Mouse (Mus musculus) midbrain, embryonic 10.5 days (tissue): ENCODE results near the gene Sowaha. TPM values are rescaled to one million over a fixed set of nuclear protein-coding genes. Genes with fewer than 3 reads are reported as not detected.

ENCODE experiments used
- DNase-seq: peaks from one replicate; pipeline ENCODE4 v3.0.0-alpha.2; 2017; ENCODE audit warnings: low spot score
- H3K27ac ChIP-seq: fragments of 300-500 bp; sonication (generic); replicated peaks from 2 replicates; pipeline ENCODE4 v1.5.1; 2016; ENCODE audit warnings: mild to moderate bottlenecking
- H3K27me3 ChIP-seq: fragments of 300-500 bp; sonication (generic); 2 replicates; pipeline ENCODE4 v1.6.1; 2016; ENCODE audit warnings: low read depth, mild to moderate bottlenecking; ENCODE audit not compliant: poor library complexity, severe bottlenecking
- H3K36me3 ChIP-seq: fragments of 300-500 bp; sonication (generic); 2 replicates; pipeline ENCODE4 v1.6.1; 2016; ENCODE audit warnings: mild to moderate bottlenecking, moderate library complexity
- H3K4me1 ChIP-seq: fragments of 300-500 bp; sonication (generic); 2 replicates; pipeline ENCODE4 v1.6.1; 2016
- H3K4me3 ChIP-seq: fragments of 300-500 bp; sonication (generic); 2 replicates; pipeline ENCODE4 v1.5.1; 2016; ENCODE audit warnings: mild to moderate bottlenecking, moderate library complexity
- H3K9me3 ChIP-seq: fragments of 300-500 bp; sonication (generic); replicated peaks from 2 replicates; pipeline ENCODE4 v1.6.1; 2016; ENCODE audit warnings: mild to moderate bottlenecking
- WGBS: fragments of 180-500 bp; shearing (Covaris S2); methylation state at CpG from one replicate; pipeline ENCODE4 v1.1.7; 2016; 5-methylcytosine and 5-hydroxymethylcytosine counted together
- polyA plus RNA-seq: library from polyadenylated mRNA; unstranded; fragments of >200 nt; fragmentation: Nextera tagmentation; extraction: Ambion mirVana; gene quantifications from 2 replicates; pipeline ENCODE4 v1.2.1, GENCODE M21; 2016

Sowaha gene
- 0.19 and 0.26 TPM in 2 replicates for polyA plus RNA-seq

DNA sequence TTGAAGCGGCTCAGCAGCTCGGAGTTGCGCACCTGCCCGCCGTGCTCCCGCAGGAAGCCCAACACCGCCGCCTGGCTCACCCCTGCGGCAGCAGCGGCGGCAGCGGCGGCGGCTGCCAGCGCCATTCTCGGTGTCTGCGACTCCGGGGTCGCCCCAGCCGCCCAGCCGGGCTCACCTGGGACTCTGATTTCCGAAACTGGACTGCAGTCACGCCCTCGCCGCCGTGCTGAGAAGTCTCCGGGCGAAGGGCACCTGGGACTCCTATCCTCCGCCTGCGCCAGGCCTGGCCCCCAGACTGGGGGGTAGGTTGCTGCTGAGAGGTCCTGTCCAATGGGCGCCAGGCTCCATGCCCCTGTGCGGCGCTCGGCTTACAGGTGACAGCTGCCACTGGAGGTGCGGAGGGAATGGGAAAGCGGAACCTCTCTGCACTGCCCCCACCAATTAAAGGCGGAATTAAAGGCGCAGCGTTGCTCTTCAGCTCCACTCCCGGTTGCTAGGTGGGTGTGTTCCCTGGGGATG is at the start of gene Sowaha, which contains the start of gene Gm9945:
Gene Sowaha, minus strand, starts transcription at position 492 of the 519 bp plus-strand sequence.
Gene Gm9945, plus strand, starts transcription at position 384 of the 519 bp plus-strand sequence.
- H3K27ac ChIP-seq, result peak within 1 kb of the TSS; percentile 49; the same call in 1 of the 2 replicates
- WGBS, result 6% methylated on average over 39 of the region's 40 CpGs
- no peaks in the 10 kb centered on the region for H3K36me3 ChIP-seq
- peaks cover 35% of the 10 kb centered on the region for H3K4me1 ChIP-seq
- DNase-seq, result no peak
- peaks cover 12% of the 10 kb centered on the region for H3K9me3 ChIP-seq
- peak within 1 kb of the TSS; percentile 53 for H3K4me3 ChIP-seq
- peaks cover 96% of the 10 kb centered on the region for H3K27me3 ChIP-seq

DNA sequence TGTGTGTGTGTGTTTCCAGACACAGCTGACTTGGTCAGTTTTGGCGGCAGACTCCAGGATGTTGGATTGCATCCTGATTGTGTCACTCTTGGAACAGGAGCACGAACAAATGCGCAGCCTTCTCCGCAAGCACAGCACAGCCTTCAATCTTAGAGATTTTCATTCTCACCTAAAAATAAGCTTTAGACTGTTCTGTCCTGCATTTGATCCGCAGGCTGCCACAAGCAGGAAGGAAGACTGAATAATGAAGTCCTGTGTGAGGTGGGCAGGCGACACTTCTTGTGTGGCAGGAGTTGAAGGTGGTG is 49.1 kb upstream of the Sowaha start:
- Histone ChIP-seq H3K27ac (no peak overlapping the region), H3K36me3 (peaks cover 13% of the 10 kb centered on the region), H3K9me3 (no peaks in the 10 kb centered on the region), H3K4me1 (peaks cover 43% of the 10 kb centered on the region), H3K27me3 (no peaks in the 10 kb centered on the region), H3K4me3 (no peak overlapping the region)
- 78% methylated on average over 6 of the region's 6 CpGs for WGBS
- no peak for DNase-seq

DNA sequence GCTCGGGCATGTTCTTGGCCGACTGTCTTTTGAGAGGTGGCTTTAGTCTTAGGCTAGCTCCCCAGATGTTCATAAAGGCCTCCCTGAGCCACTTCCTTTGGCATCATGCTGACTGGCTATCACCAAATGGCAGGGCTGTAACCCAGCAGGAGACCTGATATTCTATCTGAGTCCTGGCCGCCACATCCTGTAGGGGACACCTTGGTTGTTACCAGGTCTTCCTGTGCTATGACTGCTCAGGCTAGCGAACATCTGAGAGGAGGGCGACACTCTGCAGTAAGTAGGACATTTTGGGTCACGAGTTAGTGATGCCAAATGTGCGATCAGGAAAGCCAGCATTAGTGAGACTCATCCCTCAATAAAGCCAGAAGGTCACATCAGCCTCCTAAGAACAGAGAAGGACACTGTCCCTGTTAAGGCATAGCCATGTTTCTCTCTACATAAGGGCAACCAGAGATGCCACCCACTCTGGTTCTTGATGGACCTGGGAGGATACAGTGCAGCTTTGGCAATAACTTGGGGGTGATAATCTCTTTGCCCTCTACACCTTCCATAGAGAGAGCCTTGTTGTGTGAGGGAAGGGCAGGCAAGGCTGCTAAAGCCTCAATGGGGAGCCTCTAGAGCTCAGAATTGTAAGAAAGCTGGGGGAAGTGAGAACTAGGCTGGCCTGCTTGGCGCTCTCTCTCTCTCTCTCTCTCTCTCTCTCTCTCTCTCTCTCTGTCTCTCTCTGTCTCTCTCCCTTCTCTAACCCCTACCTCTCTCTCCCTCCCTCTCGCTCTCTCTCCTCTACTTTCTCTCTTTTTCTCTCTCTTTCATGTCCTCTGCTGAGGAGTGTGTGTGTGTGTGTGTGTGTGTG is 48.6 kb upstream of the Sowaha start:
- Histone ChIP-seq H3K36me3 (peaks cover 7% of the 10 kb centered on the region), H3K4me3 (no peak overlapping the region), H3K4me1 (peaks cover 49% of the 10 kb centered on the region), H3K27me3 (no peaks in the 10 kb centered on the region), H3K27ac (0 out of 2 replicates have a peak overlapping the region, but pooled peaks have one; percentile 6), H3K9me3 (no peaks in the 10 kb centered on the region)
- DNase-seq, result no peak
- WGBS, result 76% methylated on average over 9 of the region's 9 CpGs

DNA sequence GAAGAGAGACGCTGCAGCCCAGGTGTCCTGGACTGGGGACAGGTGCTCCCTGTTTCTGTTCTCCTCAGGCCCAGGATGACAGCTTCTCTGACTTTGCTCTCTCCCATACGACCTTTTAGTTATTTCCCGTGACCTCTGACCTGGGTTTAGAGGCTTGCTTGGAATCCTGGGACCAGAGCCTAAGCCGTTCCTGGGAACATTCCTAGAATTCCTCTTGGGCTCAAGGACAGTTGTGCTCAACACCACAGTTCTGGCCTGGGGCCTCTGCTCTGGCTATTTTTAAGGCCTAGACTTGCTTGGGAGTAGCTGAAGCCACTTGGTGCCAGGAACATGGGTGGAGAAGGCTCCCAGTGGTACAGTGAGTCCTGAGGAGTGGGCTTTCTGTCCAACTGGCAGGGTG is 45.4 kb upstream of the Sowaha start:
- WGBS, result 34% methylated on average over 4 of the region's 4 CpGs
- Histone ChIP-seq H3K36me3 (no peaks in the 10 kb centered on the region), H3K4me1 (peaks cover 71% of the 10 kb centered on the region), H3K27me3 (peaks cover 9% of the 10 kb centered on the region; the same call in 1 of the 2 replicates), H3K4me3 (no peak overlapping the region; the same call in 1 of the 2 replicates), H3K9me3 (no peaks in the 10 kb centered on the region), H3K27ac (peak overlapping the region; percentile 75)
- DNase-seq, result peak; percentile 42

DNA sequence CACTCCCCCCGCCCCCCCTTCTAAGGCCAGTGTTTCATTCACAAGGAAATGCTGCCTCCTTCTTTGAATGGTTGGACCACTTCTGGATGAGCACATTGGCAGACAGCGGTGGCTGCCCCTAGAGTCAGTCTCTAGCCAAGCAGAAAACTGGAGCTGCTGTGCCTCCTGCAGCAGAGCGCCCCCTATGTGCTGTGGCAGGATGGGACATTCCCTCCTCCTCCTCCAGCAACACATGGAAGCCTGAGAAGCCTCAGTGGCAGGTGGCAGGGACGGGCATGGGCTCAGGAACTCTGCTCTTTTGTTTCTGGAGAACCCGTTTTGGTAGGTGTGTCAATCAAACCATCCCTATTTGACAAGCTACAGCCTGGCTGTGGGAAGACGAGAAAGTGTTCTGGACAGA is 44.8 kb upstream of the Sowaha start:
- Histone ChIP-seq H3K9me3 (no peaks in the 10 kb centered on the region), H3K27me3 (peaks cover 9% of the 10 kb centered on the region; the same call in 1 of the 2 replicates), H3K36me3 (no peaks in the 10 kb centered on the region), H3K4me1 (peaks cover 74% of the 10 kb centered on the region), H3K27ac (peak overlapping the region; percentile 75), H3K4me3 (no peak overlapping the region)
- WGBS, result 70% methylated on average over 6 of the region's 6 CpGs
- DNase-seq, result no peak

DNA sequence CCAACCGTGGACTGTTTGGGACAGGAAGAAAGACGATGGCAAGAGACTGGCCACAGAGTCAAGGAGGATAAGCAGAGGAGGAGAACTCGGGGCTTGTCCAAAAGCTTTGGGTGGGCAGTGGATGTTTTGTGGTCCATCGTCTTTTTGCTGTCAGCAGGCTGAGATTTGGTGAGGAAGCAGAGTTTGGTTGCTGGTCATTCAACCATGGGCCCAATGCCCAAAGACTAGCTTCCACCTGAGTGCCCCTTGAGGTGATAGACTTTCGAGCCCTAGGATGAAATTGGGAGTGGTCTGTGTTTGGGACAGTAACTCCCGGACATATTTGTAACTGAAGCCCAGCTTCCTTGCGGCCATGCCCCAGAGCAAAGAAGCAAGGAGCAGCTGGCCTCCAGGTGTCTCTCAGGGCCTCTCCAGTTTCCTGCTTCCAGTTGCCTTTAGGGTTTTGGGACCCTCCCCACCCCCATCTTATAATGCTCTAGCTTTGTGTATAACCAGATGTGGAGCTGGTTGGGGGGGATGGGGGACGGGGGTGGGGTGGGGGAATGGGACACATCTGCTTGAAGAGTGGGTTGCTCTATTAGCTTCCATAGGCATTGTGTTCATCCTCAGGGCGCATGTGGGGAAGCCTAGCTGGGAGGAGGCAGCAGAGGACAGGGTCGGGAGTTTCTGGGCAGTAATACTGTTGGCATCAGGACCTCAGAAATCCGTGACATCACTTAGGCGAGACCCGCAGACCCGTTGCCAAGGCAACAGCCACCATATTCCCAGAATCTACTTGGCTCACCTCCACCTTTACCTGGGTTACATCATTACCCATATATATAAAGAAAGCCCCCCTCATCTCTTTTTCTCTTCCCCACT is 43.7 kb upstream of the Sowaha start:
- DNase-seq, result no peak
- WGBS, result 87% methylated on average over 14 of the region's 14 CpGs
- H3K27ac ChIP-seq, result no peak overlapping the region

DNA sequence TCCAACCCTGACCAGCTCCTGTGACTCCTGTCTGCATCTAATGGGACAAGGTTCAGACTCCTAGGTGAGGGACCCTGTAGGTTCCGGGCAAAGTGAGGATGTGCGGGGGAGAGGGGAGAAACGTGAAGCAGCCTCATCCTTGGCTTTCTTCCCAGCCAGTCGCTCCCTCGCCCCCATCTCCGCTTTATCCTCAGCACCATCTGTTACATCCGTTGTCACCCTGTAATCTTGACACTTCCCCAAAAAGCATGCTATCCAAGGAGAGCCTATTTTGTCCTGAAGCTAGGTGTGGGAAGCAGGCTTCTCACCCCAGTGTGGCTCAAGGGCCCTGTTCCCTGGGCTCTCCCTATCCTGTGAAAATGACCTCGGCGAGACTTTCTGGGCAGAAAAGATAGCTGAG is 42.9 kb upstream of the Sowaha start:
- DNase-seq, result no peak
- peaks cover 25% of the 10 kb centered on the region for H3K27me3 ChIP-seq
- no peak overlapping the region for H3K27ac ChIP-seq
- 82% methylated on average over 9 of the region's 9 CpGs for WGBS
- H3K4me1 ChIP-seq, result peaks cover 67% of the 10 kb centered on the region
- no peak overlapping the region for H3K4me3 ChIP-seq
- no peaks in the 10 kb centered on the region for H3K9me3 ChIP-seq
- no peaks in the 10 kb centered on the region for H3K36me3 ChIP-seq

More for the DNA sequence above, 43.7 kb upstream of the Sowaha start:
- H3K9me3 ChIP-seq, result no peaks in the 10 kb centered on the region
- peaks cover 17% of the 10 kb centered on the region for H3K27me3 ChIP-seq
- no peak overlapping the region for H3K4me3 ChIP-seq
- no peaks in the 10 kb centered on the region for H3K36me3 ChIP-seq
- H3K4me1 ChIP-seq, result peaks cover 72% of the 10 kb centered on the region

DNA sequence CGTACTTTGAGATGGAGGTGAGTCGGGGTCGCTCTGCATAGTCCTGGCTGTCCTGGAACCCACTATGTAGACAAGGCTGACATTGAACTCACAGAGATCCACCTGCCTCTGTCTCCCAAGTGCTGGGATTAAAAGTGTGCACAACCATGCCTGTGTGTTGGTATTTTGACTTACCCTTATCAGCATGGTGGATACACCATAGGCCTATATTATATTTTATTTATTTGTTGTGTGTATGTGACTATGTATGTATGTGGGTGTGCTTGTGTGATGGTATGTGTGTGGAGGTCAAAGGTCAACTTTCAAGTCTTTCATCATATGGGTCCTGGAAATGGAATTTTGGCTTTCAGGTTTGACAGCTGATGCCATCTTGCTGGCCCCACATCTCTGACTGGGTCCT is 42.3 kb upstream of the Sowaha start:
- no peaks in the 10 kb centered on the region for H3K36me3 ChIP-seq
- H3K27me3 ChIP-seq, result peaks cover 31% of the 10 kb centered on the region
- H3K9me3 ChIP-seq, result no peaks in the 10 kb centered on the region
- no peak overlapping the region for H3K4me3 ChIP-seq
- H3K4me1 ChIP-seq, result peaks cover 69% of the 10 kb centered on the region
- DNase-seq, result no peak
- WGBS, result 93% methylated on average over 3 of the region's 3 CpGs
- no peak overlapping the region for H3K27ac ChIP-seq

DNA sequence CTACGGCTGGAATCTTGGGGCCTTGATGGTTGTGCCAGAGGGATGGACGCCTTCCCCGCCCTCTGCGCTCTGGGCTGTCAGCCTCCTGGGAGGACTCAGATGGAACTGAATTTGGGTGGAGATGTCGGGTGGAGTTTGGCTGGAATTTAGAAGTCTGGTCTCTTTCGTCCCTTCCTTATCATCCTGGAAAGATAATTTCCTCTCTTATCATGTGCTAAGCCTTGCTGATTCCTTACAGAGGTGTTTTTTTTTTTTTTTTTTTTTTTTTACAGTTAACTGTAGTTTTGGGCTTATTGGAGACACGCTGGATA is 41.7 kb upstream of the Sowaha start:
- WGBS, result 84% methylated on average over 7 of the region's 7 CpGs
- H3K4me1 ChIP-seq, result peaks cover 75% of the 10 kb centered on the region

DNA sequence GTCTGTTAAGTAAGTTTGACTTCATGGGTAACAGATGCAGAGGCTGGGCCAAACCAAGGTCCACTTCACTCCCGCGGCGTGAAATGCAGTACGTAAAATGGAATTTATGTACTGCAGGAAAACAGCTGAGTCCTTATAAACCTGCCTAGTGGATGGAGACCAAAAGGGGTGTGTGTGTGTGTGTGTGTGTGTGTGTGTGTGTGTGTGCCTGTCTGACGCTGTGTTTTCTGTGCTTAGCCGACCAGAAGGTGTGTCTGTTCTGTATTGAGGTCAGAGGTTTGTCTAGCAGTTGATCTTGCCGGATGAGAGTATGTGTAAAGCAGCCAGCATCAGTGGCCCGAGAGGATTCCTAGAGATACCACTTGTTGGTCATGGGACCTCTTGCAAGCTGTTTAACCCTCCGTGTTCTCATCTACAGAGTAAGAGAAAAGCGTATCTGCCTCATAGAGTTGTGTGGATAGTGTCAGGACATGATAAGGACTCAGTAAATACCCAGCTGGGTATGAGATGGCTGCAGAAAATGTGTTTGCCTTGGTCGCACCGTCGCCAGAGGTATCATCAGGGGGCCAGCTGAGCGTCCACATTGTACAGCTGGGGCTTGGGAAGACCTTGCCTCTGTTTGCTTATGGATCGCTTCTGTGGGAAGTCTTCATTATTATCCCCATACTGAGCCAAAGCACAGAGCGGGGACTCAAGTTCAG is 41.2 kb upstream of the Sowaha start:
- H3K4me3 ChIP-seq, result peak overlapping the region; percentile 79
- peaks cover 33% of the 10 kb centered on the region for H3K27me3 ChIP-seq
- H3K36me3 ChIP-seq, result no peaks in the 10 kb centered on the region
- 67% methylated on average over 16 of the region's 16 CpGs for WGBS
- peaks cover 73% of the 10 kb centered on the region for H3K4me1 ChIP-seq
- no peaks in the 10 kb centered on the region for H3K9me3 ChIP-seq
- no peak overlapping the region for H3K27ac ChIP-seq
- DNase-seq, result no peak

More for the DNA sequence above, 41.7 kb upstream of the Sowaha start:
- no peak for DNase-seq
- peaks cover 33% of the 10 kb centered on the region for H3K27me3 ChIP-seq
- no peaks in the 10 kb centered on the region for H3K36me3 ChIP-seq
- H3K4me3 ChIP-seq, result no peak overlapping the region
- H3K27ac ChIP-seq, result no peak overlapping the region
- H3K9me3 ChIP-seq, result no peaks in the 10 kb centered on the region

DNA sequence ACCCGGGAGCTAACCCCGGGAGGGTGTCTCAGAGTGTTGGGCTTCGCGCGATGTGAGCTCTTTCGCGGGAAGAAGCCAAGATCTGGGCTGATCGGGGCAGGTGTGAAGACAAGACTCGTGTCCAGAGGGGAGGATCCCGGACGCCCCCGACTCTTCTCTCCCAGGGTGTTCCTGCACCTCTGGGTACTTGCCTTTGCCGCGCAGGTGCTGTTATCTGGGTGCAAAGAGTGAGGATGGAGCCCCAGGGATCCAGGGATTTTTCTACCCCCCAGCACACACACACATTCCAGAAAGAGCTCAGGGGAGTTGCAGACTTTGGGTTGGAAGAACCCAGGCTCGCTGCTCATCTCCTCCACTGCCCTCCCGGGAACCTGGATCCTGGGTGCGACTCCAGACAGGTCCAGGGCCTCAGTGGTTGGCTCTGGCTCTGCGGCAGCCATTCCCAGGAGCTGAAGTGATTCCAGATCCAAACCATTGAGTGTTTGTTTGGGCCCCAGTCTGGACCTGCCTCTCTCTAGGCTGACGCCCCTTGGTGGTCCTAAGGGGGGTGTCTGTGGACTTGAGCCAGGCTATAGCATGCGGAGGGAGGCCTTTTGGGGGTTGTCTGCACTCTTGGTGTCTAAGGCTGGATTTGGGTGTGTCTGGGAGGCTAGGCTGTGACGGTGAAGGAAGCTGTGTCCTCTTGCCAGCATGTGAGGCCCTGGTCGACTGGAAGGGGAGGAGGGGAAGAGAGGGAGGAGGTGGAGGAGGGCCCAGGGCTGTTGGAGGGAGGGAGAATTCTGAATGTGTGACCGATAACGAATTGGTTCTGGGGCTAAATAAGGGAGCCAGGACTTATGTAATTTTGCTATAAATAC is 40.3 kb upstream of the Sowaha start:
- Histone ChIP-seq H3K27me3 (peaks cover 33% of the 10 kb centered on the region), H3K4me1 (peaks cover 63% of the 10 kb centered on the region), H3K4me3 (peak overlapping the region; percentile 79), H3K9me3 (no peaks in the 10 kb centered on the region), H3K27ac (peak overlapping the region; percentile 88), H3K36me3 (no peaks in the 10 kb centered on the region)
- WGBS, result 2% methylated on average over 24 of the region's 24 CpGs
- DNase-seq, result peak; percentile 45
